Mouse (Mus musculus) B cell, adult 62 days (primary cell): Measurements from ENCODE around the gene Lrrc63. TPM values are rescaled to one million over a fixed set of nuclear protein-coding genes. Genes with fewer than 3 reads are reported as not detected.

Experiments used
- total RNA-seq: library from RNA; stranded (reverse); gene quantifications from 4 replicates; pipeline ENCODE4 v1.2.4, GENCODE M21; 2023

The Lrrc63 gene
- total RNA-seq = not detected in 4 replicates

GRCm38 (mm10) chr14:75130501-75131318, at the start of gene Lrrc63, which contains the start of gene Lcp1:
Gene Lrrc63, minus strand, starts transcription at chr14:75130881.
Gene Lcp1, plus strand, starts transcription at chr14:75131101.

Other genes with a start within 250 kb of the Lrrc63 start
- gene Lrch1, start 183.0 kb downstream of the Lrrc63 start, total RNA-seq = 94.6 to 132 TPM (median 111 TPM) in 4 replicates
- 101 to 126 TPM (median 110 TPM) in 4 replicates for gene Rubcnl, start 114.9 kb downstream of the Lrrc63 start, total RNA-seq
- 669 to 716 TPM (median 690 TPM) in 4 replicates for gene Lcp1, start 220 bp upstream of the Lrrc63 start, total RNA-seq
- not detected in 4 replicates for gene Cpb2, start 111.4 kb upstream of the Lrrc63 start, total RNA-seq
- 44.1 to 52.8 TPM (median 47.9 TPM) in 4 replicates for gene Zc3h13, start 153.5 kb upstream of the Lrrc63 start, total RNA-seq